Mouse (Mus musculus) testis, adult 2 months (tissue): ENCODE data around the gene Clspn.

Experiments used
- CTCF ChIP-seq: fragments of 200-500 bp; IDR thresholded peaks from 2 replicates; pipeline ENCODE4 v1.5.1; 2012; ENCODE audit warnings: low read depth, mild to moderate bottlenecking, inconsistent platforms, low read length, moderate library complexity; ENCODE audit not compliant: control insufficient read depth, insufficient read depth, insufficient replicate concordance
- POLR2A ChIP-seq: fragments of 200-500 bp; IDR thresholded peaks from 2 replicates; pipeline ENCODE4 v1.6.1; 2012; ENCODE audit warnings: low read depth, mild to moderate bottlenecking, inconsistent platforms, low read length, moderate library complexity; ENCODE audit not compliant: control insufficient read depth

GRCm38 (mm10) chr4:126602445-126602762 is 45.7 kb downstream of the Clspn start:
- no peak for TF ChIP-seq POLR2A
- no peak for TF ChIP-seq CTCF
